Mouse (Mus musculus) T-cell, adult 2 months (primary cell): Measurements from ENCODE around the gene Gfpt2.
"Not testable (repeated sequence)": the region's sequence is repeated elsewhere in the genome, so short reads cannot be mapped to it uniquely, and the experiment has no call there.

Experiments used
- DNase-seq: peaks from one replicate; pipeline ENCODE4 v3.0.0; 2022; ENCODE audit warnings: low spot score

Gene Gfpt2

GRCm38 (mm10) chr11:49793619-49794341 lies at the start of gene Gfpt2:
Gene Gfpt2, plus strand, starts transcription at chr11:49794178.
- no peak for DNase-seq

- no peak for DNase-seq
These were observed 49.0 kb upstream of the Gfpt2 start for GRCm38 (mm10) chr11:49744981-49745380.

- DNase-seq = no peak
These were observed 48.1 kb upstream of the Gfpt2 start for GRCm38 (mm10) chr11:49745839-49746238.

- no peak for DNase-seq
These were observed 47.2 kb upstream of the Gfpt2 start for GRCm38 (mm10) chr11:49746756-49747155.

- no peak for DNase-seq
These were observed 38.9 kb upstream of the Gfpt2 start for GRCm38 (mm10) chr11:49754958-49755665.

GRCm38 (mm10) chr11:49758096-49758495 lies 35.9 kb upstream of the Gfpt2 start:
- DNase-seq = no peak

GRCm38 (mm10) chr11:49761130-49761529 lies 32.8 kb upstream of the Gfpt2 start:
- no peak for DNase-seq

- no peak for DNase-seq
These were observed 30.4 kb upstream of the Gfpt2 start for GRCm38 (mm10) chr11:49763555-49763954.

- DNase-seq = no peak
These were observed 30.0 kb upstream of the Gfpt2 start for GRCm38 (mm10) chr11:49764023-49764422.

- DNase-seq = no peak
These were observed 29.2 kb upstream of the Gfpt2 start for GRCm38 (mm10) chr11:49764639-49765299.

GRCm38 (mm10) chr11:49765377-49766136 lies 28.4 kb upstream of the Gfpt2 start:
- DNase-seq = no peak

GRCm38 (mm10) chr11:49766137-49766411 lies 27.9 kb upstream of the Gfpt2 start:
- no peak for DNase-seq

- DNase-seq = not testable (repeated sequence)
These were observed 26.5 kb upstream of the Gfpt2 start for GRCm38 (mm10) chr11:49767497-49767896.

- DNase-seq = no peak
These were observed 25.2 kb upstream of the Gfpt2 start for GRCm38 (mm10) chr11:49768781-49769180.

GRCm38 (mm10) chr11:49770676-49771550 lies 23.1 kb upstream of the Gfpt2 start:
- no peak for DNase-seq

- no peak for DNase-seq
These were observed 21.7 kb upstream of the Gfpt2 start for GRCm38 (mm10) chr11:49772251-49772650.

GRCm38 (mm10) chr11:49774894-49775293 lies 19.1 kb upstream of the Gfpt2 start:
- DNase-seq = no peak

GRCm38 (mm10) chr11:49778844-49779243 lies 15.1 kb upstream of the Gfpt2 start:
- no peak for DNase-seq

- no peak for DNase-seq
These were observed 13.7 kb upstream of the Gfpt2 start for GRCm38 (mm10) chr11:49780161-49780817.

- no peak for DNase-seq
These were observed 12.1 kb upstream of the Gfpt2 start for GRCm38 (mm10) chr11:49781833-49782399.

GRCm38 (mm10) chr11:49793131-49793530 lies 847 bp upstream of the Gfpt2 start:
- DNase-seq = no peak
